Mouse (Mus musculus): ENCODE measurements around the gene Ak1. TPM values are rescaled to one million over a fixed set of nuclear protein-coding genes. Genes with fewer than 3 reads are reported as not detected.
A peak's percentile ranks its signal among the peaks of the same experiment; 100 is the strongest.

Ak1 gene
- polyA plus RNA-seq, 1 experiment, result 157 TPM

DNA sequence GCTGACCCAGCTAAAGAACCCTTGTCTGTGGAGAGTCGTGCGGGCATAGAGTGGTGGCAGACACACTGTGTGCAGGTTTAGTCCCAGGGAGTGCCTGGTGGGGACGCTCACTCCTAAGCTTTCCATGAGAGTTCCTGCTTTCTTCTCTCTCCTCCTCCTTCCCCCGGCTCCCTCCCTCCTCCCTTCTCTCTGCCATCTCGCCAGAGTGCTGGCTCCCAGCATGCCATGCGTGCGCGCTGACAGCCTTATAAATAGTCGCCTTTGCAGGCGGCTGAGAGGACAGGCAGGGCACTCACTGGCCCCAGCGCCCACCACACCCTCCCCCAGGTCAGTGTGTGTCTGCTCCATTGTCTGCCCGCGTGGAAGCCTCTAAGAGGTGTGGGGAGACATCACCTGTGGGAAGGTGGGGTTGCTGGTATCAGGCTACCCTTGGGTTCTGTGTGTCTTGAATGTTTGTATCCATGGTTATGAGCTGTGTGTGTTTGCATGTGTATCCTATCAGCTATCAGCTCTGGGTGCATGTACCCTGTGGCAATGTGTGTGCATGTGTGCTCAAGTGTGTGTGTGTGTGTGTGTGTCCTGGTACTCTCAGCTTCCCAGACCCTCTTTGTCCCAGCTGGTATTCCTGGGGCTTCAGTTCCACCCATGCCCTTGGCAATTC lies 3.8 kb downstream of the Ak1 start:
- H3K4me1 ChIP-seq (ENCODE audit: control insufficient read depth, insufficient read depth, low read length), result peaks cover 14% of the 10 kb centered on the region
- TF ChIP-seq POLR2A (IDR thresholded peaks at IDR 0.05; ENCODE audit: low read depth, low read length) (peak; percentile 55; the same call in 1 of the 2 replicates), CTCF (IDR thresholded peaks at IDR 0.05; ENCODE audit: borderline replicate concordance, insufficient read depth, low read length) (no peak)
- H3K27ac ChIP-seq (ENCODE audit: insufficient read depth, low read length), result peak overlapping the region; percentile 6; the same call in 1 of the 2 replicates
- no peak overlapping the region for H3K4me3 ChIP-seq (ENCODE audit: insufficient read depth, low read length)

DNA sequence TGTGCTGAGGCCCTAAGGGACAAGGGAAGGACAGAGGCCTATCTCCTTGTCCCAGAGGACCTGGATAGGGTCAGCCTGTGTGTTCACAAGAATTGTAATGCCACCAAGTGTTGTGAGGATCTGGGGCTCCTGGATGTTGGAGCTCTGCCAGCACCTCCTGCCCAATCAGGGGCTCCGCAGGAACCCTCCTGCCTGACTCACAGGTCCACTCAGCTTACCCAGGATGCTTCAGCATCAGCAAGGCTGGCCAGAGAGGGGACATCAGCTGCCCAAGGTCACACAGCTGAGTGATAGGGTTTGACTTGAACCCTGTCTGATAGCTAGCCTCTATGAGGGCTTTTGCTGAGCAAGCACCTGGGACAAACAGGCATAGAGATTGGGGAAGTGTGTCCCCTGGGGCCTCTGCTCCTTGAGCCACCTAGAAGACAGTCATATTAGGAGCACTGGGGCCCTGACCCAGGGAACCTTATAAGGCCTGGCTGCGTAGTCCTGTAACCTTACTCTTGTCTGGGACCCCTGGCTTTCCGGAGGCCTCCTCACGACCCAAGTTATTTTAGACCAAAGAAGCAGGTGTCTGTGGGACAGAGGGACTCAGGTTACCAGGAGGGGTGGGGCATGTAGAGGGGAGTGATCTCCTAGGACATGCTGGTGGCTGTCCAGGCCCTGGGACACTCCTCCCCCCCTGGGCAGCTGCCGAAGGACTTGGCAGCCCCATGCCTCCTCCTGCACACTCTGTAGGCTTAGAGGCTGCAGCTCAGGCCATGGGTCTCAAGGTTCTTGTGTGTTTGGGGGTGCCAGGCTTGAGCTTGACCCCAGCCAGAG lies 4.5 kb downstream of the Ak1 start:
- H3K4me3 ChIP-seq (ENCODE audit: insufficient read depth, low read length), result no peak overlapping the region

DNA sequence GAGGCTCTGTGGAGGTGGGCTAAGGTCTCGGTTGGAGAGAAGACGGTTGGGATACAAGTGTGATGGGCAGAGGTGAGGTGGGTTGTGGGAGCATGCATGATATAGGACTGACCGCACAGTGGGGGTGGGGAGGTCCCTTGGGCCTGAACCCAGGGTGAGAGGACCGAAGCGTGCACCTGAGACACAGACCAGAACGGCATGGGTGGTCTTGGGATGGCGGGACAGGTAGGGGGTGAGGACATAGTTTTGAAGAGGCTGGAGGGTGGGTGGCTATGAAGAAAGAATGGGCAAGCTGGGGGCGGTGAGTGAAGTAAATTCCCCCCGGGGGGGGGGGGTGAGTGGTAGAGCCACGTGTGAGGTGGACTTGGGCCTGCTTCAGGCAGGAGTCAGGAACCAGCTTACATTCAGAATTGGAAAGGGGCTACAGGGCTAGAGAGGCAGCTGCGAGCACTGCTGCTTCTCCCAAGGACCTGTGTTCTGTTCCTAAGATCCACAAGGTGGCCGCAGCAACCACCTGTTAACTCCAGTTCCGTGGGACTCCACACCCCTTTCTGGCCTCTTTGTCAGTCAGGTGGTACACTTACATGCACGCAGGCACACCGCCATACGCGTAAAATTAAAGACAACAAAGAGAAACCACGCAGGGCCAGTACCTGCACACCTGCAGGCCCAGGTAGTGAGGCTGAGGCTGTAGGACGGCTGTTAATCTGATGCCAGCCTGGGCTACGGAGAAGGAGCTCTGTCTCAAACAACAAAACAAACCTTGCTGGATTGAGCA lies 5.9 kb downstream of the Ak1 start:
- H3K4me3 ChIP-seq (ENCODE audit: insufficient read depth, low read length), result no peak overlapping the region
- H3K27ac ChIP-seq (ENCODE audit: insufficient read depth, low read length), result no peak overlapping the region
- H3K4me1 ChIP-seq (ENCODE audit: control insufficient read depth, insufficient read depth, low read length), result peaks cover 7% of the 10 kb centered on the region; the same call in 1 of the 2 replicates
- no peak for TF ChIP-seq POLR2A (IDR thresholded peaks at IDR 0.05; ENCODE audit: low read depth, low read length)
- no peak for TF ChIP-seq CTCF (IDR thresholded peaks at IDR 0.05; ENCODE audit: borderline replicate concordance, insufficient read depth, low read length)

More for the DNA sequence above, 4.5 kb downstream of the Ak1 start:
- no peak for TF ChIP-seq CTCF (IDR thresholded peaks at IDR 0.05; ENCODE audit: borderline replicate concordance, insufficient read depth, low read length)
- no peak for TF ChIP-seq POLR2A (IDR thresholded peaks at IDR 0.05; ENCODE audit: low read depth, low read length)
- Histone ChIP-seq H3K4me1 (ENCODE audit: control insufficient read depth, insufficient read depth, low read length) (peaks cover 7% of the 10 kb centered on the region; the same call in 1 of the 2 replicates), H3K27ac (ENCODE audit: insufficient read depth, low read length) (peak overlapping the region; percentile 6; the same call in 1 of the 2 replicates)

DNA sequence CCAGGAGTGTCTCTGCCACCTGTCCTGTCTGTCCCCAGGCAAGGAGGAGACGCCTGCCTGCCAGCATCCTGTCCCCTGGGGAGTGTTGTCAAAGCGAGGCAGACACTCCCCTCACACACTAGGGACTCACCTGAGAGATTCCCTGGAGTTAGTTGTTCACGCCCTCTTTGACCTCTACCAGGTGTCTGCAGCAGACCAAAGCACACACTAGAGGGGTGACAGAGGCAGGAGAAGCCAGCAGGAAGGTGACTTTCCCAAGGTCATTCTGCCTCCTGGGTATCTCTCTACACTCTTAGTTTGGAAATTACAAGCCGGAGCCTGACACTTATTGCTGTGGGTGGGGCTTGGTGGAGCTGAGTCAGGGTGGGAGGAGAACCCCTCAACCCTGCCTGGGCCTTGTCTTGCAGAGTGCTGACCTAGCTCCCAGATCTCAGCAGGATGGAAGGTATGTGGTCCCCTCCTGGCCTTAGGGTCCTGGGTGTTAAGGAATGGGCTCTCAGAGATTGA lies 6.5 kb downstream of the Ak1 start:
- H3K4me3 ChIP-seq (ENCODE audit: insufficient read depth, low read length), result peak overlapping the region; percentile 41
- TF ChIP-seq CTCF (IDR thresholded peaks at IDR 0.05; ENCODE audit: borderline replicate concordance, insufficient read depth, low read length) (no peak), POLR2A (IDR thresholded peaks at IDR 0.05; ENCODE audit: low read depth, low read length) (peak; percentile 61)
- peaks cover 7% of the 10 kb centered on the region; the same call in 1 of the 2 replicates for H3K4me1 ChIP-seq (ENCODE audit: control insufficient read depth, insufficient read depth, low read length)
- H3K27ac ChIP-seq (ENCODE audit: insufficient read depth, low read length), result peak overlapping the region; percentile 87

- TF ChIP-seq CTCF (IDR thresholded peaks at IDR 0.05; ENCODE audit: borderline replicate concordance, insufficient read depth, low read length) (no peak), POLR2A (IDR thresholded peaks at IDR 0.05; ENCODE audit: low read depth, low read length) (peak; percentile 51; the same call in 1 of the 2 replicates)
- Histone ChIP-seq H3K4me3 (ENCODE audit: insufficient read depth, low read length) (peak overlapping the region; percentile 41), H3K4me1 (ENCODE audit: control insufficient read depth, insufficient read depth, low read length) (peaks cover 9% of the 10 kb centered on the region; the same call in 1 of the 2 replicates), H3K27ac (ENCODE audit: insufficient read depth, low read length) (peak overlapping the region; percentile 87)
Measured at GRCm38 (mm10) chr2:32628729-32629128, 7.2 kb downstream of the Ak1 start.

GRCm38 (mm10) chr2:32629276-32629976 lies 7.9 kb downstream of the Ak1 start:
- peak overlapping the region; percentile 87 for H3K27ac ChIP-seq (ENCODE audit: insufficient read depth, low read length)
- TF ChIP-seq CTCF (IDR thresholded peaks at IDR 0.05; ENCODE audit: borderline replicate concordance, insufficient read depth, low read length) (no peak), POLR2A (IDR thresholded peaks at IDR 0.05; ENCODE audit: low read depth, low read length) (peak; percentile 51)
- H3K4me3 ChIP-seq (ENCODE audit: insufficient read depth, low read length), result peak overlapping the region; percentile 41
- H3K4me1 ChIP-seq (ENCODE audit: control insufficient read depth, insufficient read depth, low read length), result peaks cover 9% of the 10 kb centered on the region; the same call in 1 of the 2 replicates

- H3K4me3 ChIP-seq (ENCODE audit: insufficient read depth, low read length), result peak overlapping the region; percentile 41
- peaks cover 9% of the 10 kb centered on the region; the same call in 1 of the 2 replicates for H3K4me1 ChIP-seq (ENCODE audit: control insufficient read depth, insufficient read depth, low read length)
- peak overlapping the region; percentile 87 for H3K27ac ChIP-seq (ENCODE audit: insufficient read depth, low read length)
- TF ChIP-seq CTCF (IDR thresholded peaks at IDR 0.05; ENCODE audit: borderline replicate concordance, insufficient read depth, low read length), result no peak
- TF ChIP-seq POLR2A (IDR thresholded peaks at IDR 0.05; ENCODE audit: low read depth, low read length), result no peak
Measured at GRCm38 (mm10) chr2:32630036-32630435, 8.5 kb downstream of the Ak1 start.

- H3K4me1 ChIP-seq (ENCODE audit: control insufficient read depth, insufficient read depth, low read length), result peaks cover 4% of the 10 kb centered on the region; the same call in 1 of the 2 replicates
- H3K27ac ChIP-seq (ENCODE audit: insufficient read depth, low read length), result no peak overlapping the region; the same call in 1 of the 2 replicates
- peak overlapping the region; percentile 41 for H3K4me3 ChIP-seq (ENCODE audit: insufficient read depth, low read length)
Measured at GRCm38 (mm10) chr2:32631046-32631445, 9.5 kb downstream of the Ak1 start.

More at GRCm38 (mm10) chr2:32631046-32631445, 9.5 kb downstream of the Ak1 start:
- TF ChIP-seq POLR2A (IDR thresholded peaks at IDR 0.05; ENCODE audit: low read depth, low read length) (no peak), CTCF (IDR thresholded peaks at IDR 0.05; ENCODE audit: borderline replicate concordance, insufficient read depth, low read length) (no peak)

Measured in embryonic fibroblast, embryonic 13.5 days (primary cell).